Mouse (Mus musculus) lung, postnatal 4 days (tissue): Measurements from ENCODE around the gene Spata31d1a.

Experiments used
- DNase-seq, 2 experiments: peaks; one replicate each; pipeline ENCODE4 v3.0.0; 2021

Gene Spata31d1a

GRCm38 (mm10) chr13:59663939-59664712 is 46.0 kb downstream of the Spata31d1a start:
- DNase-seq = no peak

GRCm38 (mm10) chr13:59661966-59662365 is 48.2 kb downstream of the Spata31d1a start:
- no peak for DNase-seq

- DNase-seq = no peak
Measured at GRCm38 (mm10) chr13:59661387-59661786, 48.7 kb downstream of the Spata31d1a start.

GRCm38 (mm10) chr13:59660371-59660770 is 49.8 kb downstream of the Spata31d1a start:
- no peak for DNase-seq

GRCm38 (mm10) chr13:59657781-59658180 is 52.3 kb downstream of the Spata31d1a start:
- DNase-seq = no peak

GRCm38 (mm10) chr13:59656975-59657388 is 53.1 kb downstream of the Spata31d1a start:
- DNase-seq = peak; percentile 22 to 37

GRCm38 (mm10) chr13:59656316-59656832 is 53.8 kb downstream of the Spata31d1a start:
- no peak for DNase-seq

GRCm38 (mm10) chr13:59655718-59656315 is 54.3 kb downstream of the Spata31d1a start:
- DNase-seq = no peak

- no peak for DNase-seq
Measured at GRCm38 (mm10) chr13:59654465-59654864, 55.7 kb downstream of the Spata31d1a start.

GRCm38 (mm10) chr13:59653136-59653535 is 57.0 kb downstream of the Spata31d1a start:
- no peak for DNase-seq

GRCm38 (mm10) chr13:59652651-59653050 is 57.5 kb downstream of the Spata31d1a start:
- no peak for DNase-seq
